In the genomic region with DNA sequence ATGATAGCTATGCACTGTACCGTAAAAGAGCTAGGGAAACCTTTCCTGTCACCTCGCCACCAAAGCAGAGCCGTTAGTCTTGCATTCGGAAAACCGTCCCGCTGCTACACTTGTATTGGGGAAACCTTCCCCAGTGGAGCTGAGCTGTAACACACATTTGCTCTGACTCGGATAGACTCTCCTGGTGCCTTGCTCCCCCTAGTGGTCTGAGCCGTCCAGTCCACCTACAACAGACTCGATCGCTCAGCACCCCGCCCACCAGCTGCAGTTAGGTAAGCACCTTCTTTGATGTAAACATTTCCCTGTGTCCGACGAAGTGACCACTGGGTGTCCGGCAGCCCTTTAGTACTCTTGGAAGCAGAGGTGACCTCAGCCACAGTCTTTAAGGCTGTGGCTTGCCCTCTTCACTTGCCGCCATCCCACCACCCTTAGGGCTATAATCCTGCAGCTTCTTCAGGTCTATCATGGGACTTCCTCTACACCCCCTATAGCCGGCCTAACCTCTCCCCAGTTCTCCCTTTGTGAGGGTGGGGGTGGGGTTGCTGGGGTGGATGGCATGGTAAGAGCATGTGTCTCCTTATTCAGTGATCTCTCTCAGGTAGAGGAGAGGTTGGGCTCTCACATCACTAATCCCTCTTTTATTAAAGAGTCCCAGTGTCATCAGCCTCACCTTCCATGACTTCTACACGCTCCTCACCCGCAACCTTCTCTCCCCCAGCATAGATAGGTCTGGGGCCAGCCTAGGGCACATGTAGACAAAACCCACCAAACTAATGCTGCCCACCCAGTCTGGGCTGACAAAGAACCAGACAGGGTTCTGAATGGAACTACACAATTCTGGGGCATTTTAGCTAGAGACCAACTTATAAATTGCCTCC, we compare ENCODE assay signal across 8 mouse cellular contexts. TPM values are rescaled to one million over a fixed set of nuclear protein-coding genes. Genes with fewer than 3 reads are reported as not detected.
DNase-seq lines count a peak whose midpoint lies in the region; ATAC-seq and TF ChIP-seq lines count a peak whose summit lies in the region.

No protein-coding gene starts in this region.

- no peak overlapping the region for H3K4me3 ChIP-seq in heart, embryonic 12.5 days
- H3K4me3 ChIP-seq in kidney, embryonic 16.5 days (ENCODE audit: low read length), result no peak overlapping the region
- no peak overlapping the region for H3K4me3 ChIP-seq in myocyte

- no peaks in the 10 kb centered on the region for H3K36me3 ChIP-seq in heart, embryonic 12.5 days
- H3K36me3 ChIP-seq in kidney, embryonic 16.5 days (ENCODE audit: insufficient read depth, low read length), result no peaks in the 10 kb centered on the region
- no peaks in the 10 kb centered on the region for H3K36me3 ChIP-seq in myocyte (ENCODE audit: control insufficient read depth, insufficient read depth)

- H3K4me2 ChIP-seq in heart, embryonic 12.5 days, result peak overlapping the region; percentile 63
- peak overlapping the region; percentile 35; the same call in 1 of the 2 replicates for H3K4me2 ChIP-seq in kidney, embryonic 16.5 days (replicated peaks; ENCODE audit: low read depth, low read length)
- peak overlapping the region; percentile 20 for H3K4me2 ChIP-seq in myocyte (ENCODE audit: low read depth)

- no peak for TF ChIP-seq POLR2A in brain, embryonic 14.5 days (IDR thresholded peaks at IDR 0.05; ENCODE audit: borderline replicate concordance, extremely low read depth, insufficient read depth, insufficient read length, poor library complexity, severe bottlenecking)
- TF ChIP-seq POLR2A in myocyte (IDR thresholded peaks at IDR 0.05; ENCODE audit: insufficient read length, low read depth), result no peak

- no peak overlapping the region for H3ac ChIP-seq in myocyte (ENCODE audit: control insufficient read depth, insufficient read length)

- DNase-seq in CD4-positive helper T cell, adult 2 months (ENCODE audit: low read depth, low spot score), result peak; percentile 83
- peak; percentile 92 for DNase-seq in brain, embryonic 14.5 days (ENCODE audit: low read depth)
- DNase-seq in liver, result peak; percentile 88
- DNase-seq in spleen, postnatal 4 days (ENCODE audit: low spot score in 2 of 2), result peak; percentile 72 to 87

- peak; percentile 96 for TF ChIP-seq CTCF in brain, embryonic 14.5 days (IDR thresholded peaks at IDR 0.05; ENCODE audit: borderline replicate concordance, extremely low read depth, insufficient read depth, insufficient read length)

- H3K9me3 ChIP-seq in heart, embryonic 12.5 days (replicated peaks), result 0 out of 2 replicates have a peak, but pooled peaks cover 3% of the 10 kb centered on the region
- no peaks in the 10 kb centered on the region for H3K9me3 ChIP-seq in kidney, embryonic 16.5 days (ENCODE audit: low read length)

- H3K27me3 ChIP-seq in heart, embryonic 12.5 days (replicated peaks), result no peaks in the 10 kb centered on the region
- H3K27me3 ChIP-seq in kidney, embryonic 16.5 days (ENCODE audit: insufficient read depth, low read length), result no peaks in the 10 kb centered on the region
- no peaks in the 10 kb centered on the region for H3K27me3 ChIP-seq in myocyte (ENCODE audit: control insufficient read depth, insufficient read depth, insufficient read length)

- no peak overlapping the region for H3K27ac ChIP-seq in heart, embryonic 12.5 days (ENCODE audit: poor library complexity, severe bottlenecking)
- H3K27ac ChIP-seq in kidney, embryonic 16.5 days (ENCODE audit: low read length), result no peak overlapping the region

- no peaks in the 10 kb centered on the region for H3K79me2 ChIP-seq in myocyte (ENCODE audit: control insufficient read depth, insufficient read depth)

- WGBS in heart, embryonic 12.5 days, result 10% methylated on average over 18 of the region's 18 CpGs
- 13% methylated on average over 18 of the region's 18 CpGs for WGBS in kidney, embryonic 16.5 days

- H3K4me1 ChIP-seq in heart, embryonic 12.5 days (replicated peaks), result no peaks in the 10 kb centered on the region
- H3K4me1 ChIP-seq in kidney, embryonic 16.5 days (ENCODE audit: insufficient read depth, low read length), result peaks cover 3% of the 10 kb centered on the region; the same call in 1 of the 2 replicates

- H3K9ac ChIP-seq in heart, embryonic 12.5 days, result no peak overlapping the region
- H3K9ac ChIP-seq in kidney, embryonic 16.5 days (replicated peaks; ENCODE audit: low read length), result no peak overlapping the region

- peak; percentile 96 for ATAC-seq in erythroid progenitor cell, adult 5-6 weeks (replicated peaks; ENCODE audit: low FRiP score, poor library complexity, severe bottlenecking)
- peak; percentile 80; the same call in 1 of the 2 replicates for ATAC-seq in heart, embryonic 12.5 days (ENCODE audit: insufficient number of reproducible peaks, low FRiP score)
- peak; percentile 93 for ATAC-seq in kidney, embryonic 16.5 days (ENCODE audit: low FRiP score, low TSS enrichment)

TF ChIP-seq in myocyte, 11 proteins besides CTCF, POLR2A, EP300 and RAD21:
- TF ChIP-seq POLR2AphosphoS2 (IDR thresholded peaks at IDR 0.05; ENCODE audit: insufficient read length, low read depth), result no peak
- no peak for TF ChIP-seq MYOD1 (IDR thresholded peaks at IDR 0.05; ENCODE audit: control insufficient read depth in 1 of 3, insufficient read length in 2 of 3, low read depth in 2 of 3)
- TF ChIP-seq MAX (IDR thresholded peaks at IDR 0.05; ENCODE audit: low read depth), result no peak
- no peak for TF ChIP-seq E2F4 (IDR thresholded peaks at IDR 0.05; ENCODE audit: insufficient read depth)

RNA-seq across cellular contexts. Expression of a gene that starts 11.5 kb away (rescaled TPM):
- 0.15 TPM in 1 of 2 replicates, not detected in the other for polyA plus RNA-seq in brain, embryonic 14.5 days (2012; rRNA removed)
- not detected in 2 replicates for total RNA-seq in erythroid progenitor cell, adult 5-6 weeks (2015; ENCODE audit: low replicate concordance)
- not detected in 2 replicates for total RNA-seq in erythroid progenitor cell, adult 5-6 weeks (2017; ENCODE audit: low replicate concordance)
- not detected in 2 replicates for polyA plus RNA-seq in heart, embryonic 12.5 days (2016; fragmentation: Nextera tagmentation; extraction: Ambion mirVana)
- not detected in 2 replicates for polyA plus RNA-seq in kidney, embryonic 16.5 days (2015; fragmentation: Nextera tagmentation; extraction: Ambion mirVana)
- polyA plus RNA-seq in myocyte (2012; fragmentation: generic; extraction: Trizol), result not detected

RNA-seq across cellular contexts. Expression of a gene that starts 24.0 kb away (rescaled TPM):
- 181 and 191 TPM in 2 replicates for polyA plus RNA-seq in brain, embryonic 14.5 days (2012; rRNA removed)
- 138 and 175 TPM in 2 replicates for total RNA-seq in erythroid progenitor cell, adult 5-6 weeks (2015; ENCODE audit: low replicate concordance)
- total RNA-seq in erythroid progenitor cell, adult 5-6 weeks (2017; ENCODE audit: low replicate concordance), result 251 and 282 TPM in 2 replicates
- 10.8 and 12.3 TPM in 2 replicates for polyA plus RNA-seq in heart, embryonic 12.5 days (2016; fragmentation: Nextera tagmentation; extraction: Ambion mirVana)
- 5.0 and 6.0 TPM in 2 replicates for polyA plus RNA-seq in kidney, embryonic 16.5 days (2015; fragmentation: Nextera tagmentation; extraction: Ambion mirVana)
- polyA plus RNA-seq in myocyte (2012; fragmentation: generic; extraction: Trizol), result 3.6 TPM

RNA-seq across cellular contexts. Expression of a gene that starts 43.0 kb away (rescaled TPM):
- 157 and 169 TPM in 2 replicates for polyA plus RNA-seq in brain, embryonic 14.5 days (2012; rRNA removed)
- 100 and 107 TPM in 2 replicates for total RNA-seq in erythroid progenitor cell, adult 5-6 weeks (2015; ENCODE audit: low replicate concordance)
- 35.4 and 47.7 TPM in 2 replicates for total RNA-seq in erythroid progenitor cell, adult 5-6 weeks (2017; ENCODE audit: low replicate concordance)
- polyA plus RNA-seq in heart, embryonic 12.5 days (2016; fragmentation: Nextera tagmentation; extraction: Ambion mirVana), result 51.4 and 51.8 TPM in 2 replicates
- polyA plus RNA-seq in kidney, embryonic 16.5 days (2015; fragmentation: Nextera tagmentation; extraction: Ambion mirVana), result 40.5 and 48.3 TPM in 2 replicates
- polyA plus RNA-seq in myocyte (2012; fragmentation: generic; extraction: Trizol), result 20.8 TPM

Comparison
In these comparisons a context has a peak if more than half of its experiments do, and no peak if none do; other contexts are left out.
1. RNA of a gene that starts 24.0 kb away (polyA plus RNA-seq): 181 to 191 TPM in brain, embryonic 14.5 days; 10.8 to 12.3 TPM in heart, embryonic 12.5 days, 5.0 to 6.0 TPM in kidney, embryonic 16.5 days and 3.6 TPM in myocyte (single experiment); every median in the first group is over 10 times any median in the second.
2. Peak in every context shown above with its lines, with median percentiles within 50 percentile points of each other: DNase-seq, ATAC-seq and H3K4me2 ChIP-seq.